Mouse (Mus musculus): ENCODE data around the gene Mien1. TPM values are rescaled to one million over a fixed set of nuclear protein-coding genes. Genes with fewer than 3 reads are reported as not detected.
A peak's percentile ranks its signal among the peaks of the same experiment; 100 is the strongest.

Mien1 gene
- total and polyA plus RNA-seq, 2 experiments from 2014 or later: 70.0 to 259 TPM

GRCm38 (mm10) chr11:98456545-98456944, 17.8 kb upstream of the Mien1 start:
- H3K36me3 ChIP-seq (ENCODE audit: insufficient read depth, low read length): no peaks in the 10 kb centered on the region
- H3K27ac ChIP-seq: no peak overlapping the region
- DNase-seq (ENCODE audit: low spot score): no peak
- H3K9ac ChIP-seq (replicated peaks; ENCODE audit: low read length): no peak overlapping the region
- H3K9me3 ChIP-seq (ENCODE audit: low read length): no peaks in the 10 kb centered on the region
- no peak overlapping the region for H3K4me2 ChIP-seq (ENCODE audit: low read depth, low read length)
- TF ChIP-seq CTCF (IDR thresholded peaks at IDR 0.05; ENCODE audit: low read depth): no peak
- peaks cover 4% of the 10 kb centered on the region; the same call in 1 of the 2 replicates for H3K4me1 ChIP-seq (ENCODE audit: insufficient read depth, low read length)
- 86% methylated on average over 5 of the region's 5 CpGs for WGBS
- ATAC-seq: no peak
- H3K27me3 ChIP-seq (ENCODE audit: insufficient read depth, low read length): no peaks in the 10 kb centered on the region
- no peak overlapping the region for H3K4me3 ChIP-seq (ENCODE audit: low read length)

DNA sequence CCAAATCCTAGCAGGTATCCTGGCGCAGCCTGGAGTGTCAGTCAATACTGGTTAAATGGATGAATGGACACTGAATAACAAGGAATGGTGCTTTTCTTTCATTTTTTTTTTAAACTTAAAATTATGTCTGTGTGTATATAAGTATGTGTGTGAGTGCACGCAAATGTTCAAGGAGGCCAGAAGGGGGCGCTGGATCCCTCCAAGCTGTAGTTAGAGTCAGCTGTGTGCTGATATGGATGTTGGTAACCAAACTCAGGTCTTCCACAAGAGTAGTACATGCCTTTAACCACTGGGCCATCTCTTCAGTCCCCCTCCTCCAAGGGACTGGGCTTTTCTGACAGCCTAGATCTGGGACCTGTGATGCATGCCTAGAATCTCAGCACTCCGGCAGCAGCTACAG, 16.7 kb upstream of the Mien1 start:
- Histone ChIP-seq H3K36me3 (ENCODE audit: insufficient read depth, low read length) (no peaks in the 10 kb centered on the region), H3K27me3 (ENCODE audit: insufficient read depth, low read length) (no peaks in the 10 kb centered on the region), H3K4me2 (ENCODE audit: low read depth, low read length) (no peak overlapping the region), H3K9me3 (ENCODE audit: low read length) (no peaks in the 10 kb centered on the region), H3K4me3 (ENCODE audit: low read length) (no peak overlapping the region), H3K27ac (no peak overlapping the region), H3K4me1 (ENCODE audit: insufficient read depth, low read length) (peaks cover 4% of the 10 kb centered on the region; the same call in 1 of the 2 replicates), H3K9ac (replicated peaks; ENCODE audit: low read length) (no peak overlapping the region)
- TF ChIP-seq CTCF (IDR thresholded peaks at IDR 0.05; ENCODE audit: low read depth): peak; percentile 42; the same call in 1 of the 2 replicates
- ATAC-seq (no peak), DNase-seq (ENCODE audit: low spot score) (no peak)
- 82% methylated on average over 4 of the region's 4 CpGs for WGBS

DNA sequence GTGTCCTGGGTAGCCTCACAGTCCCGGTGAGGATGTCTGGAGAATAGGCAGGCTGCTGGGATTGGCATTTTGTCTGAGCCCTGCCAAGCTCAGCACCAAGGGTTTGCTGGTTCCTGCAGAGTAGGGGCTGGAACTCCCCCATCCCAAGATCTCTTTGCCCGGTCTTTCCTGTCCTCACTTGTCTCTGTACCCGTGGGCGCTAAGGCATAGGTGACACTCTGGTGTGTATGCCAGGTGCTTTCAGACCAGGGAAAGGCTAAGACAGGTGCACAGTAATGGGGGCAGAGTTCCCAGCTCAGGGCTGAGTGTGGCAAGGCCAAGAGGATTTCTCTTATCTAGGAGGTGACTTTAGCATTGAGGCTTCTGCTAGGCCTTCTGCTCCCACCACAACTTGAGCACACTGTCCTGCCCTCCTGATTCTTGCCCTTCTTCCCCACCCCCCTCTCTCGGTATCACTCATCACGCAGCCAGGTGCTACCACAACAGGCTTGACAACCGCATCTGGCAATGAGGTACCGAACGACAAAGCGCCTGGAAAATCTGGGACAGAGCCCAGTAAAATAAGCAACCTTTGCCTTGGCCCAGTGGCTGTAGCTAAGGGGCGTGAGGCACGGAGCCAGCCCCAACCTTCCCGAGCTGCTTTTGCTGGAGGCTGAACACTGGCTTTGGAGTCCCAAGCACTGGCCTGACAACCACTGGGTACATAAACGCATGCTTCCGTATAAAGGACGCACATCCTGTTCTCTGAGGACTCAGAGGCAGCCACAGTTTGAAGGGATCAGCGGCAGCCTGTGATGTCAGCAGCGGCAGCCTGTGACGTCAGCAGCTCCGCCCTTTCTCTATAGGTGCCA, 11.4 kb upstream of the Mien1 start:
- Histone ChIP-seq H3K4me2 (ENCODE audit: low read depth, low read length) (no peak overlapping the region), H3K9ac (replicated peaks; ENCODE audit: low read length) (no peak overlapping the region), H3K36me3 (ENCODE audit: insufficient read depth, low read length) (no peaks in the 10 kb centered on the region), H3K27ac (no peak overlapping the region), H3K4me3 (ENCODE audit: low read length) (no peak overlapping the region), H3K27me3 (ENCODE audit: insufficient read depth, low read length) (peaks cover 16% of the 10 kb centered on the region; the same call in 1 of the 2 replicates), H3K9me3 (ENCODE audit: low read length) (no peaks in the 10 kb centered on the region), H3K4me1 (ENCODE audit: insufficient read depth, low read length) (no peaks in the 10 kb centered on the region)
- DNase-seq (ENCODE audit: low spot score) (no peak), ATAC-seq (no peak)
- TF ChIP-seq CTCF (IDR thresholded peaks at IDR 0.05; ENCODE audit: low read depth): no peak
- 70% methylated on average over 20 of the region's 20 CpGs for WGBS

DNA sequence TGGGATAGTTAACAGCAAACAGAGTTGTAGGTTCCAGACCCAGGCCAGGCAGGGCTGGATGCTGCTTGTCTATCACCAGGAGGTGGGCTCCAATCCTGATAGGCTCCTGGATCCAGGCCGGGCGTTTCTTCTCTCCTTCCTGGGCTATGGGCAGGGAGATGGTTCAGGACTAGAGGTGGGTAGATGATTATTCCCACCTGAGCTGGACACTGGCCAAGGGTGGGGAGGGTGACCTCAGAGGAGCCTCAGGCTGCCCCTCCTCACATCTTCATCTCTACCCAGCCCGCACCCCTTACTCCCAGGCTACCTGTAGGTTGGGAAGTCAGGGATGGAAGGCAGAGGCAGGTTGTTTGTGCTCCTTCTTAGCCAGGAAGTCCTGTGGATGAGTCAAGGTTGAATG, 10.6 kb upstream of the Mien1 start:
- H3K9me3 ChIP-seq (ENCODE audit: low read length): no peaks in the 10 kb centered on the region
- no peak overlapping the region for H3K4me3 ChIP-seq (ENCODE audit: low read length)
- no peaks in the 10 kb centered on the region for H3K4me1 ChIP-seq (ENCODE audit: insufficient read depth, low read length)
- no peak overlapping the region for H3K27ac ChIP-seq
- no peak overlapping the region for H3K9ac ChIP-seq (replicated peaks; ENCODE audit: low read length)
- no peaks in the 10 kb centered on the region for H3K36me3 ChIP-seq (ENCODE audit: insufficient read depth, low read length)
- peaks cover 16% of the 10 kb centered on the region; the same call in 1 of the 2 replicates for H3K27me3 ChIP-seq (ENCODE audit: insufficient read depth, low read length)
- TF ChIP-seq CTCF (IDR thresholded peaks at IDR 0.05; ENCODE audit: low read depth): no peak
- 85% methylated on average over 3 of the region's 3 CpGs for WGBS
- no peak overlapping the region for H3K4me2 ChIP-seq (ENCODE audit: low read depth, low read length)
- no peak for DNase-seq (ENCODE audit: low spot score)
- ATAC-seq: no peak

DNA sequence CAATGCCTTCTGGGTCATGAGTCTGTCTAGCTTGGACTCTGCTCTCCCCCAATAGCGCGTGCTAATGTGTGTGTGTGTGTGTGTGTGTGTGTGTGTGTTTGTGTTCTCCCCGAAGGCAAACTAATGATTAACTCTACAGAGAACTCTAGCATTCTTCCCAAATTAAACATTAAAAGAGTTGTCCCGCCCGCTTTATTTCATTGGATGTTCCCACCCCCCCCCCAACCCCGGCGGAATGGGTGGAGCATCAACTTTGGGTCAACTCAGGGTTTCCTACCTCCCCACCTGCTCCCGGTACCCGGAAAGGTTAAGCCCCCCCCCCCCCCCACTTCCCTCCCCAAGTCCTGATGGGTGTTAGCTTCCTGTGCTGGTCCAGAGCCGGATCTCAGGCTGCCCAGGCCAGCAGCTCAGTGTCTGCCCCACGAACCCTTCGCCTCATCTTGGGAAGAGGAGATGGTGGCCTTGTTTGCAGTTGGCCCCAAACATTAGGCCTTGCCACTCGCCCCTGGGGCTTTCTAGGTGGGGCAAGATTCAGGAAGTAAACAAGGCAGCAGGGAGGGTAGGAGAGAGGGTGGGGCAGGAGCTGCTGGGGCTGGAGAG, 9.5 kb upstream of the Mien1 start:
- Histone ChIP-seq H3K36me3 (ENCODE audit: insufficient read depth, low read length) (no peaks in the 10 kb centered on the region), H3K4me2 (ENCODE audit: low read depth, low read length) (no peak overlapping the region; the same call in 1 of the 2 replicates), H3K27me3 (ENCODE audit: insufficient read depth, low read length) (peaks cover 16% of the 10 kb centered on the region; the same call in 1 of the 2 replicates), H3K27ac (no peak overlapping the region), H3K4me3 (ENCODE audit: low read length) (no peak overlapping the region), H3K9ac (replicated peaks; ENCODE audit: low read length) (no peak overlapping the region), H3K4me1 (ENCODE audit: insufficient read depth, low read length) (no peaks in the 10 kb centered on the region), H3K9me3 (ENCODE audit: low read length) (no peaks in the 10 kb centered on the region)
- no peak for ATAC-seq
- TF ChIP-seq CTCF (IDR thresholded peaks at IDR 0.05; ENCODE audit: low read depth): no peak
- WGBS: 42% methylated on average over 13 of the region's 13 CpGs
- no peak for DNase-seq (ENCODE audit: low spot score)

DNA sequence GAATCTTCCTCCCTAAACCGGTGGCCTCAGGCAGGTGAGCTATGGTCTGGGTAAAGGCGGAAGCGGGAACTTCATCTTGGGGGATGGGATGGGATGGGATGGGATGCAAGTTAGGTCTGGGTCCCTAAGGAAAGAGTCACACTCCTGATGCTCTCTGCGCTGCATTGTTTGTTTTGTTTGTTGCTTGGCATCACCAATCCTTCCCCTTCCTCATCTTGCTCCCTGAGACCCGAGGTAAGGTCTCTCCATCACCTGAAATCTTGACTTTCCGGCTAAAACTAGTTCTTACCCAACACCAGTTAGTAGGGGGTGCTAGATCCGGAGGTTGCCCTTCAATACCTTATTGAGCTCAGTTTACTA, 8.7 kb upstream of the Mien1 start:
- Histone ChIP-seq H3K27me3 (ENCODE audit: insufficient read depth, low read length) (peaks cover 16% of the 10 kb centered on the region; the same call in 1 of the 2 replicates), H3K4me2 (ENCODE audit: low read depth, low read length) (peak overlapping the region; percentile 37), H3K9ac (replicated peaks; ENCODE audit: low read length) (no peak overlapping the region), H3K9me3 (ENCODE audit: low read length) (no peaks in the 10 kb centered on the region), H3K4me3 (ENCODE audit: low read length) (peak overlapping the region; percentile 29), H3K4me1 (ENCODE audit: insufficient read depth, low read length) (no peaks in the 10 kb centered on the region), H3K36me3 (ENCODE audit: insufficient read depth, low read length) (no peaks in the 10 kb centered on the region), H3K27ac (no peak overlapping the region)
- no peak for DNase-seq (ENCODE audit: low spot score)
- no peak for ATAC-seq
- TF ChIP-seq CTCF (IDR thresholded peaks at IDR 0.05; ENCODE audit: low read depth): no peak
- 18% methylated on average over 7 of the region's 7 CpGs for WGBS
